Mouse (Mus musculus): Measurements from ENCODE around the gene Aco2.
A peak's percentile ranks its signal among the peaks of the same experiment; 100 is the strongest.

Gene Aco2

GRCm38 (mm10) chr15:81845724-81846123 lies 26.4 kb upstream of the Aco2 start:
- DNase-seq (ENCODE audit: low spot score in 2 of 2), result peak; percentile 44 to 67

GRCm38 (mm10) chr15:81846755-81847154 lies 25.4 kb upstream of the Aco2 start:
- no peak for DNase-seq (ENCODE audit: low spot score in 2 of 2)

- no peak for DNase-seq (ENCODE audit: low spot score in 2 of 2)
Observed at GRCm38 (mm10) chr15:81847161-81847560, 24.9 kb upstream of the Aco2 start.

GRCm38 (mm10) chr15:81847861-81848260 lies 24.2 kb upstream of the Aco2 start:
- no peak for DNase-seq (ENCODE audit: low spot score in 2 of 2)

- DNase-seq (ENCODE audit: low spot score in 2 of 2), result no peak
Observed at GRCm38 (mm10) chr15:81848301-81848700, 23.8 kb upstream of the Aco2 start.

GRCm38 (mm10) chr15:81849104-81849503 lies 23.0 kb upstream of the Aco2 start:
- no peak for DNase-seq (ENCODE audit: low spot score in 2 of 2)

- no peak for DNase-seq (ENCODE audit: low spot score in 2 of 2)
Observed at GRCm38 (mm10) chr15:81850718-81851117, 21.4 kb upstream of the Aco2 start.

- DNase-seq (ENCODE audit: low spot score in 2 of 2), result no peak
Observed at GRCm38 (mm10) chr15:81851375-81851774, 20.7 kb upstream of the Aco2 start.

- no peak for DNase-seq (ENCODE audit: low spot score in 2 of 2)
Observed at GRCm38 (mm10) chr15:81852411-81853000, 19.6 kb upstream of the Aco2 start.

GRCm38 (mm10) chr15:81853081-81853480 lies 19.0 kb upstream of the Aco2 start:
- no peak for DNase-seq (ENCODE audit: low spot score in 2 of 2)

GRCm38 (mm10) chr15:81856030-81856790 lies 15.9 kb upstream of the Aco2 start:
- peak; percentile 61 to 79 for DNase-seq (ENCODE audit: low spot score in 2 of 2)

GRCm38 (mm10) chr15:81856938-81857723 lies 15.0 kb upstream of the Aco2 start:
- no peak for DNase-seq (ENCODE audit: low spot score in 2 of 2)

GRCm38 (mm10) chr15:81857724-81858116 lies 14.4 kb upstream of the Aco2 start:
- no peak for DNase-seq (ENCODE audit: low spot score in 2 of 2)

- peak; percentile 92 to 98 for DNase-seq (ENCODE audit: low spot score in 2 of 2)
Observed at GRCm38 (mm10) chr15:81858138-81858516, 14.0 kb upstream of the Aco2 start.

GRCm38 (mm10) chr15:81858517-81859329 lies 13.4 kb upstream of the Aco2 start, which contains the start of gene Tob2:
Gene Tob2, minus strand, starts transcription at chr15:81858796.
- DNase-seq (ENCODE audit: low spot score in 2 of 2), result peak; percentile 53 to 69

- DNase-seq (ENCODE audit: low spot score in 2 of 2), result peak; percentile 79 to 83
Observed at GRCm38 (mm10) chr15:81859330-81860255, 12.5 kb upstream of the Aco2 start.

- peak in 1 of 2 experiments; percentile 47 for DNase-seq (ENCODE audit: low spot score in 2 of 2)
Observed at GRCm38 (mm10) chr15:81860471-81861135, 11.5 kb upstream of the Aco2 start.

- no peak for DNase-seq (ENCODE audit: low spot score in 2 of 2)
Observed at GRCm38 (mm10) chr15:81864238-81864637, 7.9 kb upstream of the Aco2 start.

- no peak for DNase-seq (ENCODE audit: low spot score in 2 of 2)
Observed at GRCm38 (mm10) chr15:81869985-81870384, 2.1 kb upstream of the Aco2 start.

Data from urinary bladder, adult 18-20 months (tissue).